Mouse (Mus musculus) limb, embryonic 14.5 days (tissue): ENCODE measurements around the gene Wdr83. TPM values are rescaled to one million over a fixed set of nuclear protein-coding genes. Genes with fewer than 3 reads are reported as not detected.

Experiments
- ATAC-seq: fragments of 200-750 bp; cut with Nextera tagmentation; 2 replicates; pipeline ENCODE4 v1.8.0; 2017; ENCODE audit warnings: low read depth, moderate number of reproducible peaks, moderate TSS enrichment; ENCODE audit not compliant: low FRiP score
- DNase-seq: peaks from one replicate; pipeline ENCODE4 v3.0.0-alpha.2; 2015; ENCODE audit warnings: low spot score
- H3K27ac ChIP-seq: fragments of 300-500 bp; sonication (generic); replicated peaks from 2 replicates; pipeline ENCODE4 v1.5.1; 2014; ENCODE audit warnings: low read depth, mild to moderate bottlenecking, low read length, moderate library complexity, mixed read lengths
- H3K27me3 ChIP-seq: fragments of 300-500 bp; sonication (generic); 2 replicates; pipeline ENCODE4 v1.6.1; 2014; ENCODE audit warnings: low read length, mixed read lengths; ENCODE audit not compliant: control insufficient read depth, insufficient read depth
- H3K36me3 ChIP-seq: fragments of 300-500 bp; sonication (generic); 2 replicates; pipeline ENCODE4 v1.6.1; 2014; ENCODE audit warnings: mild to moderate bottlenecking, low read length, moderate library complexity, mixed read lengths; ENCODE audit not compliant: control insufficient read depth, insufficient read depth
- H3K4me1 ChIP-seq: fragments of 300-500 bp; sonication (generic); 2 replicates; pipeline ENCODE4 v1.6.1; 2014; ENCODE audit warnings: antibody characterized with exemption, low read length, mixed read lengths; ENCODE audit not compliant: control insufficient read depth, insufficient read depth
- H3K4me2 ChIP-seq: fragments of 300-500 bp; sonication (generic); replicated peaks from 2 replicates; pipeline ENCODE4 v1.6.1; 2014; ENCODE audit warnings: low read depth, mild to moderate bottlenecking, low read length, moderate library complexity; ENCODE audit not compliant: severe bottlenecking
- H3K4me3 ChIP-seq: fragments of 300-500 bp; sonication (generic); replicated peaks from 2 replicates; pipeline ENCODE4 v1.5.1; 2014; ENCODE audit warnings: low read length
- H3K9ac ChIP-seq: fragments of 300-500 bp; sonication (generic); 2 replicates; pipeline ENCODE4 v1.6.1; 2014; ENCODE audit warnings: mild to moderate bottlenecking, low read depth, low read length, moderate library complexity; ENCODE audit not compliant: severe bottlenecking
- H3K9me3 ChIP-seq: fragments of 300-500 bp; sonication (generic); 2 replicates; pipeline ENCODE4 v1.6.1; 2016; ENCODE audit warnings: low read length; ENCODE audit not compliant: control insufficient read depth
- POLR2A ChIP-seq: fragments of 200-500 bp; IDR thresholded peaks from 2 replicates; pipeline ENCODE4 v1.8.0; 2012; ENCODE audit warnings: inconsistent platforms, mild to moderate bottlenecking, moderate library complexity, borderline replicate concordance; ENCODE audit not compliant: insufficient read depth, insufficient read length; ENCODE audit errors: extremely low read depth
- WGBS: fragments of 180-500 bp; shearing (Covaris S2); extraction: QIAGEN DNeasy Blood & Tissue Kit; methylation state at CpG from one replicate; pipeline ENCODE4 v1.1.7; 2014; 5-methylcytosine and 5-hydroxymethylcytosine counted together
- polyA plus RNA-seq, 2 experiments: library from polyadenylated mRNA; depleted of rRNA in 1 of 2; stranded (reverse) in 1 of 2; unstranded in 1 of 2; fragments of >200 nt; fragmentation: Nextera tagmentation in 1 of 2; extraction: Ambion mirVana in 1 of 2; gene quantifications; 2 replicates each; pipeline versions ENCODE4 v1.2.1 to v1.2.3; 2012 to 2014

Wdr83 gene
- polyA plus RNA-seq, 2 experiments, result 36.8 to 58.4 TPM

DNA sequence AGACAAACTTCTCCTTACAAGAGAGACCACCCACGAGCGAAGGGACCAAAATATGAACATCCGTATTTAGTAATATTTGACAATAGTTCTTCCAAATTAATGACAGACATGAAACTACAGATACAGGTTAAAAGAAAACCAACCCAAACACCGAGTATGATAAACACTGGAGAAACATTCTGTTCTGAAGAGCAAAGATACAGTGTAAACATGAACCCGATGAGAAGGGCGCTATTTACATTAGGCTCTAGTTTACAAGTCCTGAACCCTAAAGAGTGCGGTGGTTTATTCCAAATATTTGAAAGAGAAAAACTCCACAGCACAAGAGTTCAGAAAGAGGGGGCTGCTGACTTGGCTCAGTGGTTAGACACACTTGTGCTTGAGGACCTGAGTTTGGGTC lies 35.9 kb upstream of the Wdr83 start:
- H3K9ac ChIP-seq, result no peak overlapping the region
- H3K4me1 ChIP-seq, result no peaks in the 10 kb centered on the region
- no peak for DNase-seq
- peaks cover 8% of the 10 kb centered on the region for H3K36me3 ChIP-seq
- H3K27me3 ChIP-seq, result no peaks in the 10 kb centered on the region
- no peak for TF ChIP-seq POLR2A
- H3K4me2 ChIP-seq, result no peak overlapping the region
- no peaks in the 10 kb centered on the region for H3K9me3 ChIP-seq
- H3K4me3 ChIP-seq, result no peak overlapping the region
- ATAC-seq, result no peak
- no peak overlapping the region for H3K27ac ChIP-seq
- 92% methylated on average over 7 of the region's 7 CpGs for WGBS

GRCm38 (mm10) chr8:85115501-85115900 lies 34.4 kb upstream of the Wdr83 start:
- Histone ChIP-seq H3K36me3 (peaks cover 17% of the 10 kb centered on the region), H3K9me3 (no peaks in the 10 kb centered on the region), H3K27ac (no peak overlapping the region), H3K4me2 (no peak overlapping the region), H3K4me3 (no peak overlapping the region), H3K9ac (no peak overlapping the region), H3K27me3 (no peaks in the 10 kb centered on the region), H3K4me1 (no peaks in the 10 kb centered on the region)
- TF ChIP-seq POLR2A, result no peak
- ATAC-seq (no peak), DNase-seq (no peak)
- WGBS, result 76% methylated on average over 4 of the region's 4 CpGs

- no peak for DNase-seq
- ATAC-seq, result no peak
- no peak overlapping the region for H3K4me3 ChIP-seq
- H3K9ac ChIP-seq, result no peak overlapping the region
- 95% methylated on average over 10 of the region's 10 CpGs for whole genome bisulfite sequencing
- no peaks in the 10 kb centered on the region for H3K27me3 ChIP-seq
- no peaks in the 10 kb centered on the region for H3K4me1 ChIP-seq
- no peaks in the 10 kb centered on the region; the same call in 1 of the 2 replicates for H3K9me3 ChIP-seq
- H3K27ac ChIP-seq, result no peak overlapping the region
- TF ChIP-seq POLR2A, result no peak
- H3K36me3 ChIP-seq, result peaks cover 27% of the 10 kb centered on the region
- H3K4me2 ChIP-seq, result no peak overlapping the region
Measured at GRCm38 (mm10) chr8:85113241-85113640, 32.1 kb upstream of the Wdr83 start.

DNA sequence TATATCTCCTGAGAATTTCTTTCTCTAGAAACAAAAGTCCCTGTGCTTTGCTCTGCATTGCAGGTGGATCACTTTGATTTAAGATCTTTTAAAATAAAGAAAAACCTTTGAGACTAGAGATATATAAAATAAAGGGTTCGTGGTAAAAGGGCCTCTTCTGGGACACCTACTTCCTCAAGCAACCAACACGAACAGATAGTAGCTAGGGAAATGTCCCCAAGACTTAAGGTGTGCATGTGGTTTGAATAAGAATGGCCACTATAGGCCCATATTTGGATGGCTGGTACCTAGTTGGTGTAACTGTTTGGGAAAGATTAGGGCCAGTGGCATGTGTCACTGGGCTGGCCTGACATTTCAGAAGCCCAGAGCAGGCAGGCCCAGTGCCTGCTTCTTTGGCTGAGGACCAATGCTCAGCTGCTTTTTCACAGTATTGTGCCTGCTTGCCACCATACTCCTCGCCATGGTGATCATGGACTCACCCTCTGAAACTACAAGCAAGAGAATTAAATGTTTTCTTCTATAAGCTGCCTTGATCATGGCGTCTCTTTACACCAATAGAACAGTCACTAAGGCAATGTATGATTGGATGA lies 19.1 kb upstream of the Wdr83 start:
- Histone ChIP-seq H3K27ac (no peak overlapping the region), H3K36me3 (peaks cover 34% of the 10 kb centered on the region), H3K4me3 (no peak overlapping the region), H3K4me2 (no peak overlapping the region), H3K9me3 (no peaks in the 10 kb centered on the region), H3K4me1 (no peaks in the 10 kb centered on the region), H3K9ac (no peak overlapping the region), H3K27me3 (no peaks in the 10 kb centered on the region)
- no peak for TF ChIP-seq POLR2A
- no peak for ATAC-seq
- 80% methylated on average over 4 of the region's 4 CpGs for WGBS
- no peak for DNase-seq

DNA sequence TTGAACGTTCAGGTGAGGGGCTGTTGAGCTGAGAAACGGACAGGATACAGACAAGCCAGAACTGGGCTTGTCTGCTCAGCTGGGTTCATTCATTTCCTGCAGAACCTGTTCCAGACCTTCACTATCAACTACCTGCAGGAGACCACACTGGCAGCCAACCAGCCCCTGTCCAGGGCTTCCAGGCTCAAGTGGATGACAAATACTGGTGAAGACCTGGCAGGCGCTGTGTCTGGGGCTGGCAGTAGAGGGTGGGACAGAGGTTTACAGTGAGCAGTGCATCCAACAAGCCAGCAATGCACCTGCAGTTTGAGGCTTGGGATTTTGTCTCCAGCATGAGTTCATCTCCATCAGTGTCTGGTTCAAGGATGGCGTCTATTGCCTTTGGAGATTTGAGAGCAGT lies 15.7 kb upstream of the Wdr83 start:
- H3K36me3 ChIP-seq, result peaks cover 51% of the 10 kb centered on the region
- 93% methylated on average over 4 of the region's 4 CpGs for WGBS
- DNase-seq, result no peak

More for the DNA sequence above, 15.7 kb upstream of the Wdr83 start:
- no peak overlapping the region for H3K4me2 ChIP-seq
- H3K4me3 ChIP-seq, result no peak overlapping the region
- H3K27ac ChIP-seq, result no peak overlapping the region
- no peak for TF ChIP-seq POLR2A
- no peaks in the 10 kb centered on the region for H3K9me3 ChIP-seq
- H3K9ac ChIP-seq, result no peak overlapping the region
- H3K27me3 ChIP-seq, result no peaks in the 10 kb centered on the region
- ATAC-seq, result no peak
- H3K4me1 ChIP-seq, result no peaks in the 10 kb centered on the region
